Mouse (Mus musculus) CH12.LX (cell line): ENCODE measurements around the gene Map3k6. TPM values are rescaled to one million over a fixed set of nuclear protein-coding genes. Genes with fewer than 3 reads are reported as not detected.

Experiments
- DNase-seq: peaks from one replicate; pipeline ENCODE4 v3.0.0-alpha.2; 2013; ENCODE audit errors: extremely low read depth
- H3K27ac ChIP-seq: 2 replicates; pipeline ENCODE4 v1.5.1; 2012; ENCODE audit warnings: low read depth, mild to moderate bottlenecking, control low read depth, moderate library complexity; ENCODE audit not compliant: insufficient read depth
- H3K27me3 ChIP-seq: replicated peaks from 2 replicates; pipeline ENCODE3; 2012; ENCODE audit warnings: inconsistent platforms
- H3K36me3 ChIP-seq, 2 experiments: replicated peaks in 1 of 2; 2 replicates each; pipeline versions ENCODE3 to v1.6.1; 2012; ENCODE audit warnings: inconsistent platforms in 1 of 2, low read length in 1 of 2, mild to moderate bottlenecking in 1 of 2, mixed read lengths in 1 of 2, moderate library complexity in 1 of 2; ENCODE audit not compliant: control insufficient read depth in 1 of 2, insufficient read depth in 1 of 2
- H3K4me1 ChIP-seq, 2 experiments: 2 replicates each; pipeline ENCODE4 v1.6.1; 2012; ENCODE audit warnings: inconsistent platforms in 1 of 2, moderate library complexity in 1 of 2; ENCODE audit not compliant: insufficient read depth in 2 of 2, control insufficient read depth in 1 of 2
- H3K4me2 ChIP-seq: 2 replicates; pipeline ENCODE4 v1.6.1; 2012; ENCODE audit warnings: low read depth, mild to moderate bottlenecking, control low read depth; ENCODE audit not compliant: poor library complexity, insufficient read depth, severe bottlenecking
- H3K4me3 ChIP-seq, 3 experiments: fragments of 150-350 bp in 1 of 3; sonication (generic) in 1 of 3; replicated peaks in 1 of 3; 2 replicates each; pipeline versions ENCODE3 to v1.5.1; 2011 to 2012; ENCODE audit warnings: low read depth in 2 of 3, low read length in 2 of 3, mild to moderate bottlenecking in 2 of 3, moderate library complexity in 2 of 3, control low read depth in 1 of 3, improper control_type of control experiment in 1 of 3, inconsistent platforms in 1 of 3, mixed read lengths in 1 of 3; ENCODE audit not compliant: poor library complexity in 1 of 3
- H3K79me2 ChIP-seq: replicated peaks from 2 replicates; pipeline ENCODE4 v1.6.1; 2012; ENCODE audit warnings: mild to moderate bottlenecking, moderate library complexity; ENCODE audit not compliant: control insufficient read depth, poor library complexity, insufficient read depth, severe bottlenecking; ENCODE audit errors: extremely low read depth
- H3K9ac ChIP-seq: 2 replicates; pipeline ENCODE4 v1.6.1; 2012; ENCODE audit warnings: low read depth, mild to moderate bottlenecking, control low read depth, moderate library complexity; ENCODE audit not compliant: insufficient read depth
- H3K9me3 ChIP-seq: replicated peaks from 2 replicates; pipeline ENCODE3; 2012; ENCODE audit warnings: low read length, inconsistent platforms, mixed read lengths
- CTCF ChIP-seq, 2 experiments: IDR thresholded peaks in 1 of 2; conservative IDR thresholded peaks in 1 of 2; 2 replicates each; pipeline ENCODE4 v1.5.1; 2011 to 2012; ENCODE audit warnings: low read depth in 2 of 2, low read length in 2 of 2, improper control_type of control experiment in 1 of 2, inconsistent platforms in 1 of 2, mild to moderate bottlenecking in 1 of 2, moderate library complexity in 1 of 2
- EP300 ChIP-seq: IDR thresholded peaks from 2 replicates; pipeline ENCODE4 v1.6.1; 2011; ENCODE audit warnings: low read length, improper control_type of control experiment
- ETS1 ChIP-seq: conservative IDR thresholded peaks from 2 replicates; pipeline ENCODE4 v1.6.1; 2012; ENCODE audit warnings: low read depth, mild to moderate bottlenecking, inconsistent platforms, low read length, improper control_type of control experiment, moderate library complexity
- GABPA ChIP-seq: IDR thresholded peaks from 2 replicates; pipeline ENCODE4 v1.6.1; 2012; ENCODE audit warnings: low read depth, low read length, improper control_type of control experiment, inconsistent platforms; ENCODE audit not compliant: insufficient replicate concordance
- MAFK ChIP-seq: IDR thresholded peaks from 2 replicates; pipeline ENCODE4 v1.6.1; 2011; ENCODE audit warnings: low read length, improper control_type of control experiment; ENCODE audit not compliant: insufficient replicate concordance
- MYC ChIP-seq: IDR thresholded peaks from 2 replicates; pipeline ENCODE4 v1.6.1; 2011; ENCODE audit warnings: low read depth, mild to moderate bottlenecking, improper control_type of control experiment, low read length
- NELFE ChIP-seq: IDR thresholded peaks from 2 replicates; pipeline ENCODE4 v1.6.1; 2011; ENCODE audit warnings: low read depth, low read length, improper control_type of control experiment
- PAX5 ChIP-seq: IDR thresholded peaks from 2 replicates; pipeline ENCODE4 v1.6.1; 2012; ENCODE audit warnings: low read length, inconsistent platforms, mixed read lengths
- POLR2A ChIP-seq: IDR thresholded peaks from 2 replicates; pipeline ENCODE4 v1.6.1; 2011; ENCODE audit warnings: low read depth, mild to moderate bottlenecking, improper control_type of control experiment, low read length
- POLR2AphosphoS2 ChIP-seq: IDR thresholded peaks from 2 replicates; pipeline ENCODE4 v1.6.1; 2011; ENCODE audit warnings: low read depth, low read length, improper control_type of control experiment
- SMC3 ChIP-seq: IDR thresholded peaks from 2 replicates; pipeline ENCODE4 v1.6.1; 2011; ENCODE audit warnings: low read depth, low read length, improper control_type of control experiment
- TBP ChIP-seq: conservative IDR thresholded peaks from 2 replicates; pipeline ENCODE4 v1.6.1; 2011; ENCODE audit warnings: low read depth, low read length, improper control_type of control experiment
- USF2 ChIP-seq: conservative IDR thresholded peaks from 2 replicates; pipeline ENCODE4 v1.6.1; 2011; ENCODE audit warnings: low read depth, low read length, improper control_type of control experiment
- ZMIZ1 ChIP-seq: IDR thresholded peaks from 2 replicates; pipeline ENCODE4 v1.6.1; 2012; ENCODE audit warnings: low read depth, mild to moderate bottlenecking, inconsistent platforms, low read length, improper control_type of control experiment
- dilution Hi-C: fragments of 300-500 bp; cut with MboI; formaldehyde crosslinking; loops from 2 replicates; pipeline ENCODE4 v1.14.3; 2020; ENCODE audit warnings: low sequenced_read_pairs; ENCODE audit not compliant: extremely low pct_unique_long_range_greater_than_20kb, extremely low pct_ligation_motif_present
- in situ Hi-C: fragments of 300-500 bp; cut with MboI; formaldehyde crosslinking; loops from 3 replicates; pipeline ENCODE4 v1.14.3; 2019; ENCODE audit warnings: low sequenced_read_pairs, low pct_ligation_motif_present, low pct_unique_long_range_greater_than_20kb, mixed read lengths
- polyA plus RNA-seq: library from polyadenylated mRNA; unstranded; fragments of >175 nt; gene quantifications from 2 replicates; pipeline ENCODE4 v1.2.1, GENCODE M21; 2012; ENCODE audit warnings: low read depth; ENCODE audit not compliant: insufficient read length
- total RNA-seq, 2 experiments: library from RNA; depleted of rRNA; stranded (reverse); fragments of 300-350 nt in 1 of 2; fragments of >200 nt in 1 of 2; gene quantifications; 2 replicates each; pipeline ENCODE4 v1.2.3; 2012 to 2014

The Map3k6 gene
- total and polyA plus RNA-seq, 3 experiments = 0.21 TPM; not detected in 2

DNA sequence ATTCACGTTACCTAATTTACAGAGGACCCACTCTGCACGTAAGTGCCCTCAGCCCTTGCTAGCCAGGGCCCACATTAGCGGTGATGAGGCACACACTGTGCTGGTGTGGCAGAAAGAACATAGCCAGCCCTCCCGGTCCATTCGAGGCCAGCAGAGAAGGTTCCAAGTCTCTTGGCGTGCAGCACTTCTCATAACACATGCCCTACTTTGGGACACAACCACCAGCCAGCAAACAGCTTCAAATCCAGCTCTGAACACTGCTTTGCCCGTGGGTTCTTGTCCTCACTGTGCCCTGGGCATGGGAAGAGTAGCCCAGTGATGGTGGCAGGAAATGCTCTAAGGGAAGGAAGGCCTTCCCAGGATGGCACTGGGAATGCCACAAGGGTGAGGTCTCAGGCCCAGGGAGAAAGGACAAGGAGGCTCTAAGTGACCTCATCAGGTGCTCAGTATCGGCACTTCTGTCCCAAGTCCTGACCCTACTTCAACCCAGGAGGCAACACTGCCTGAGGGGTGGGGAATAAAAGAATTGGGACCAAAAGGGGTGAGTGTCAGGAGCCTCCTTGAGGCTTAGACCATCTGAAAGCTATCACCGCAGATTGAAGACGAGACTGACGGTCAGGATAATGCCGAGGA, 25.7 kb downstream of the Map3k6 start:
- Histone ChIP-seq H3K9ac (no peak overlapping the region), H3K4me2 (no peak overlapping the region), H3K4me1 (peaks cover 27 to 82% of the 10 kb centered on the region in 2 experiments), H3K79me2 (peaks cover 11% of the 10 kb centered on the region), H3K27me3 (no peaks in the 10 kb centered on the region), H3K36me3 (peaks cover 47 to 67% of the 10 kb centered on the region in 2 experiments), H3K9me3 (no peaks in the 10 kb centered on the region), H3K27ac (no peak overlapping the region), H3K4me3 (no peak overlapping the region)
- in situ Hi-C loops (no loop called here), dilution Hi-C loops (no loop called here)
- TF ChIP-seq PAX5 = no peak
- DNase-seq = no peak

GRCm38 (mm10) chr4:133268931-133269330, 28.3 kb downstream of the Map3k6 start:
- dilution Hi-C loops = no loop called here
- H3K36me3 ChIP-seq = peaks cover 47 to 75% of the 10 kb centered on the region in 2 experiments
- TF ChIP-seq ETS1 (no peak), PAX5 (no peak), GABPA (no peak), MYC (no peak), ZMIZ1 (no peak), MAFK (no peak), POLR2AphosphoS2 (no peak), CTCF (conservative IDR thresholded peaks at IDR 0.05 in 1 of 2, IDR thresholded peaks at IDR 0.05 in 1 of 2; ENCODE audit: low read depth in 2 of 2, low read length in 2 of 2) (no peak), NELFE (no peak), USF2 (no peak)
- TF ChIP-seq, all 38 proteins: peak for 0
- peaks cover 19 to 81% of the 10 kb centered on the region in 2 experiments for H3K4me1 ChIP-seq
- peaks cover 34% of the 10 kb centered on the region for H3K79me2 ChIP-seq
- H3K4me2 ChIP-seq = no peak overlapping the region
- no peaks in the 10 kb centered on the region for H3K9me3 ChIP-seq
- no peak overlapping the region for H3K9ac ChIP-seq
- H3K27me3 ChIP-seq = no peaks in the 10 kb centered on the region
- no peak for DNase-seq
- no peak overlapping the region for H3K4me3 ChIP-seq
- in situ Hi-C loops = no loop called here
- no peak overlapping the region for H3K27ac ChIP-seq

DNA sequence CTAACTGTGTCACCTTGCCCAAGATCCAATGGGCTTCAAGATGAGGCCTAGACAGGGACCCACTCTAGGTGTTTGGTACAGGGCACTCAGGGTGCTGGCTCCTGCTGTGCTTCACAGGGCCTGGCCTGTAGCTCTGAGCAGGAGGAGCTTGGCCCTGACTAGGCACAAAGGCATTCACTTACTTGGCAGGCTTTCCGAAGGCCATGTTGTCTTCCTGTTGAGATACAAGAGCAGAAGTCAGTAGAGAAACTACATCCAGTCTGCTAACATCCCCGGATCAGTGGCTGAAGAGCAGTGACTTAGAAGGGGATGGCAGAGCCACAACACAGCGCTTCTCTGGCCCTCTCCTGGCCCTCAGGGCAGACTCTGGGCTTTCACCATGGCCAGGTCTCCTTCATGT, 29.0 kb downstream of the Map3k6 start:
- peak overlapping the region; percentile 93; the same call in 1 of the 2 replicates for H3K27ac ChIP-seq
- no peak overlapping the region for H3K9ac ChIP-seq
- TF ChIP-seq GABPA (no peak), ETS1 (no peak), SMC3 (no peak), POLR2A (no peak), TBP (no peak), EP300 (no peak)
- no peak for DNase-seq
- peaks cover 19 to 80% of the 10 kb centered on the region in 2 experiments for H3K4me1 ChIP-seq
- H3K9me3 ChIP-seq = no peaks in the 10 kb centered on the region
- H3K4me3 ChIP-seq = no peak overlapping the region
- no peak overlapping the region for H3K4me2 ChIP-seq
- H3K36me3 ChIP-seq = peaks cover 49 to 79% of the 10 kb centered on the region in 2 experiments
- peaks cover 39% of the 10 kb centered on the region for H3K79me2 ChIP-seq
- no peaks in the 10 kb centered on the region for H3K27me3 ChIP-seq
- in situ Hi-C loops (no loop called here), dilution Hi-C loops (no loop called here)
